11 mouse cellular contexts compared by ENCODE assay signal in genomic region chr15:101222897-101223482, GRCm38 (mm10). TPM values are rescaled to one million over a fixed set of nuclear protein-coding genes. Genes with fewer than 3 reads are reported as not detected.
DNase-seq lines count a peak whose midpoint lies in the region; ATAC-seq lines count a peak whose summit lies in the region.
"Had no signal": no experiment of that assay in that cellular context is flagged by ENCODE, and none has a peak within 500 bp of the region (broad histone marks: within the 10 kb centered on the region; RNA-seq: fewer than 3 reads in every experiment).

No protein-coding gene starts in this region.

- H3K4me3 ChIP-seq in lung, embryonic 15.5 days = 0 out of 2 replicates have a peak overlapping the region, but pooled peaks have one; percentile 1
- no peak overlapping the region for H3K4me3 ChIP-seq in forebrain, embryonic 14.5 days (ENCODE audit: low read depth, low read length)
- no peak overlapping the region for H3K4me3 ChIP-seq in stomach, embryonic 16.5 days (replicated peaks; ENCODE audit: low read length)

- H3K27me3 ChIP-seq in lung, embryonic 15.5 days = 0 out of 2 replicates have a peak, but pooled peaks cover 6% of the 10 kb centered on the region
- 0 out of 2 replicates have a peak, but pooled peaks cover 5% of the 10 kb centered on the region for H3K27me3 ChIP-seq in forebrain, embryonic 14.5 days (replicated peaks; ENCODE audit: control insufficient read depth, insufficient read depth, low read length)
- H3K27me3 ChIP-seq in stomach, embryonic 16.5 days (ENCODE audit: control insufficient read depth, insufficient read depth, low read length) = no peaks in the 10 kb centered on the region

- 46% methylated on average over 13 of the region's 13 CpGs for WGBS in lung, embryonic 15.5 days
- 53% methylated on average over 13 of the region's 13 CpGs for WGBS in forebrain, embryonic 14.5 days
- WGBS in stomach, embryonic 16.5 days = 55% methylated on average over 13 of the region's 13 CpGs

- 0 out of 2 replicates have a peak overlapping the region, but pooled peaks have one; percentile 7 for H3K27ac ChIP-seq in lung, embryonic 15.5 days
- H3K27ac ChIP-seq in forebrain, embryonic 14.5 days (ENCODE audit: low read depth, low read length) = no peak overlapping the region
- no peak overlapping the region for H3K27ac ChIP-seq in stomach, embryonic 16.5 days (ENCODE audit: low read length)
- H3K27ac ChIP-seq: heart, adult 2 months; macrophage had no signal

- no peaks in the 10 kb centered on the region for H3K36me3 ChIP-seq in lung, embryonic 15.5 days
- no peaks in the 10 kb centered on the region for H3K36me3 ChIP-seq in forebrain, embryonic 14.5 days (ENCODE audit: control insufficient read depth, insufficient read depth, low read length)
- H3K36me3 ChIP-seq in stomach, embryonic 16.5 days (ENCODE audit: control insufficient read depth, insufficient read depth, low read length) = no peaks in the 10 kb centered on the region

- no peak for ATAC-seq in lung, embryonic 15.5 days (ENCODE audit: borderline replicate concordance, extremely low read depth, low FRiP score, low TSS enrichment)
- ATAC-seq in forebrain, embryonic 14.5 days = no peak
- ATAC-seq in megakaryocyte progenitor cell, adult 5-6 weeks (replicated peaks; ENCODE audit: poor library complexity) = peak; percentile 40
- no peak for ATAC-seq in stomach, embryonic 16.5 days (ENCODE audit: insufficient read depth, low FRiP score)
- ATAC-seq in erythroid progenitor cell, adult 5-6 weeks (replicated peaks; ENCODE audit: low FRiP score, poor library complexity, severe bottlenecking) = no peak

- no peak for DNase-seq in lung, postnatal 4 days
- DNase-seq in forebrain, embryonic 14.5 days (ENCODE audit: low spot score) = no peak
- DNase-seq in thymus, postnatal 14 days = no peak
- DNase-seq: cerebellum, postnatal 25 days; spleen, adult 18-20 months had no signal

- H3K9ac ChIP-seq in lung, embryonic 15.5 days = no peak overlapping the region
- no peak overlapping the region for H3K9ac ChIP-seq in forebrain, embryonic 14.5 days (ENCODE audit: low read length)
- 0 out of 2 replicates have a peak overlapping the region, but pooled peaks have one; percentile 91 for H3K9ac ChIP-seq in stomach, embryonic 16.5 days (ENCODE audit: low read length)

- H3K9me3 ChIP-seq in lung, embryonic 15.5 days = no peaks in the 10 kb centered on the region
- H3K9me3 ChIP-seq in forebrain, embryonic 14.5 days (replicated peaks; ENCODE audit: control insufficient read depth, low read length) = no peaks in the 10 kb centered on the region
- no peaks in the 10 kb centered on the region for H3K9me3 ChIP-seq in stomach, embryonic 16.5 days (replicated peaks; ENCODE audit: control insufficient read depth, low read length)

- H3K4me2 ChIP-seq in lung, embryonic 15.5 days = peak overlapping the region; percentile 79; the same call in 1 of the 2 replicates
- 0 out of 2 replicates have a peak overlapping the region, but pooled peaks have one; percentile 95 for H3K4me2 ChIP-seq in forebrain, embryonic 14.5 days (ENCODE audit: low read length)
- H3K4me2 ChIP-seq in stomach, embryonic 16.5 days (ENCODE audit: low read depth, low read length) = no peak overlapping the region

- peaks cover 63% of the 10 kb centered on the region for H3K4me1 ChIP-seq in lung, embryonic 15.5 days
- peaks cover 24% of the 10 kb centered on the region for H3K4me1 ChIP-seq in forebrain, embryonic 14.5 days (ENCODE audit: control insufficient read depth, insufficient read depth, low read length)
- H3K4me1 ChIP-seq in stomach, embryonic 16.5 days (ENCODE audit: control insufficient read depth, insufficient read depth, low read length) = peaks cover 57% of the 10 kb centered on the region

RNA-seq across cellular contexts. Expression of gene Grasp, which starts 1.0 kb away (rescaled TPM):
- polyA plus RNA-seq in lung, embryonic 15.5 days (2015; fragmentation: Nextera tagmentation; extraction: Ambion mirVana) = 6.9 and 7.9 TPM in 2 replicates
- 0.93 and 1.0 TPM in 2 replicates for polyA plus RNA-seq in forebrain, embryonic 14.5 days (2014; fragmentation: Nextera tagmentation; extraction: Ambion mirVana)
- total RNA-seq in megakaryocyte progenitor cell, adult 5-6 weeks (2015) = 0.98 and 1.1 TPM in 2 replicates
- 1.00 and 1.1 TPM in 2 replicates for total RNA-seq in megakaryocyte progenitor cell, adult 5-6 weeks (2017)
- polyA plus RNA-seq in stomach, embryonic 16.5 days (2015; fragmentation: Nextera tagmentation; extraction: Ambion mirVana) = 2.1 and 2.7 TPM in 2 replicates
- not detected in 2 replicates for total RNA-seq in erythroid progenitor cell, adult 5-6 weeks (2015; ENCODE audit: low replicate concordance)
- total RNA-seq in erythroid progenitor cell, adult 5-6 weeks (2017; ENCODE audit: low replicate concordance) = not detected in 2 replicates

RNA-seq across cellular contexts. Expression of gene Nr4a1, which starts 31.1 kb away (rescaled TPM):
- 9.2 and 9.9 TPM in 2 replicates for polyA plus RNA-seq in lung, embryonic 15.5 days (2015; fragmentation: Nextera tagmentation; extraction: Ambion mirVana)
- 2.1 and 2.9 TPM in 2 replicates for polyA plus RNA-seq in forebrain, embryonic 14.5 days (2014; fragmentation: Nextera tagmentation; extraction: Ambion mirVana)
- total RNA-seq in megakaryocyte progenitor cell, adult 5-6 weeks (2015) = 6.5 and 11.3 TPM in 2 replicates
- total RNA-seq in megakaryocyte progenitor cell, adult 5-6 weeks (2017) = 7.1 and 7.9 TPM in 2 replicates
- polyA plus RNA-seq in stomach, embryonic 16.5 days (2015; fragmentation: Nextera tagmentation; extraction: Ambion mirVana) = 12.9 and 13.3 TPM in 2 replicates
- total RNA-seq in erythroid progenitor cell, adult 5-6 weeks (2015; ENCODE audit: low replicate concordance) = 2.9 and 5.0 TPM in 2 replicates
- 1.0 and 9.4 TPM in 2 replicates for total RNA-seq in erythroid progenitor cell, adult 5-6 weeks (2017; ENCODE audit: low replicate concordance)

RNA-seq across cellular contexts. Expression of gene Acvr1b, which starts 49.1 kb away (rescaled TPM):
- polyA plus RNA-seq in lung, embryonic 15.5 days (2015; fragmentation: Nextera tagmentation; extraction: Ambion mirVana) = 5.9 and 6.0 TPM in 2 replicates
- 24.7 and 33.5 TPM in 2 replicates for polyA plus RNA-seq in forebrain, embryonic 14.5 days (2014; fragmentation: Nextera tagmentation; extraction: Ambion mirVana)
- total RNA-seq in megakaryocyte progenitor cell, adult 5-6 weeks (2015) = 3.4 and 4.8 TPM in 2 replicates
- total RNA-seq in megakaryocyte progenitor cell, adult 5-6 weeks (2017) = 6.4 and 10.3 TPM in 2 replicates
- polyA plus RNA-seq in stomach, embryonic 16.5 days (2015; fragmentation: Nextera tagmentation; extraction: Ambion mirVana) = 11.6 and 12.1 TPM in 2 replicates
- 0.84 and 1.8 TPM in 2 replicates for total RNA-seq in erythroid progenitor cell, adult 5-6 weeks (2015; ENCODE audit: low replicate concordance)
- total RNA-seq in erythroid progenitor cell, adult 5-6 weeks (2017; ENCODE audit: low replicate concordance) = 1.2 and 1.4 TPM in 2 replicates
